Mouse (Mus musculus) induced T-regulatory cell, adult 2 months (primary cell): ENCODE measurements at regions not wholly inside any gene's neighbourhood (a gene's known extent, or its start where the extent isn't known, plus 50 kb on each side); places are given as distances from the start of the nearest gene placed in this dataset.

Experiments
- DNase-seq: peaks from one replicate; pipeline ENCODE4 v3.0.0-alpha.2; 2012; ENCODE audit warnings: low read depth

GRCm38 (mm10) chr10:29635828-29636227 is 100.2 kb upstream of the Rspo3 start:
- no peak for DNase-seq

DNA sequence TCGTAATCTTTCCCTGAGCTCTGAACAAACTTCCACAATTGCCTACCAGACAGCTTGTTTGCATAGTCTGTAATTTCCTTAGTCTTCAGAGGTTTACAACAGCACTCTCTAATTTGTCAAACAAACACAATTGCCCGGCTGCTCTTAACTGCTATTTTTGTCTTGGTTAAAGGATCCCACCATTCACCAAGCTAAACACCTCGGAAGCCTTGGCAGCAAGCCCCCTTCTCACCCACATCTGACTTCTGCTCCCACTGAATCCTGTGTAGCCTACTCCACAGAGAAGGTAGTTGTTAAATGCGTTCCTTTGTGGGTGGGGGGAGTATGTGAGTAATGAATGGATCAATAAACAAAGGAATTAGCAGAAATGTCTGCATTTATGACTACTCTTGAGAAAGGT is 59.8 kb upstream of the Rspo3 start:
- no peak for DNase-seq

DNA sequence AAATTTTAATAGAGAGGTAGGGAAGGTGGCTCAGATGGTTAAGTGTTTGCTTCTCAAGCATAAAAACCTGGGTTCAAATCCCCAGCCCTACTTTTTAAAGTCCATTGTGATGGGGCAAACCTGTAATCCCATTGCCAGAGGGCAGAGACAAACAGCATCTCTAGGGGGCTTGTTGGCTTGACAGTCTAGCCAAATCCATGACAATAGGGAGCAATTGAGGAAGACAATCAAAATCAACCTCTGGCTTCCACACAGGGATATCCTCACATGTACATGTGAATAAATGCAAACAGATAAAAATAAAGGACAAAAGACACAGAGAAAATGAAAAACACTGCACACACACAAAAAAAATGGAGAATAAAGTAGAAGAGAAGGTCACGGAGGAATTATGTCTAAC is 59.3 kb upstream of the Rspo3 start:
- DNase-seq: no peak

DNA sequence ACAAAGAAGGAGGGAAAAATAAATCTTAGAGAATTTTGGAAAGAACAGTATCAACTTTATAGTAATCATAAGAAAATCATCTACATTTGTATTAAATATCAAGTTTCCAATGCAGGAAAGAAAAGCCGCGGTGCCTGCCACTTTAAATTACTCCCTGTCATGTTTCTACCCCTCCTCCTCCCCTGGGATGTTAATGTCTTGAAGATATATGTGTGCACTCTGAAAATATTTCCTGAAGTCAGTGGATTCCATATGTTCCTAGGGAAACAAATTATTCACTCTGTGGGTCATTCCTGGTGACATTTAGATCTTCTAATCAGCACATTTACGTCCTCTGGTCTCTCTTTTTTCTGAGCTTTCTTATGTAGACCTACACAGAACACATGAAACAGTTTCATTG is 57.2 kb upstream of the Rspo3 start:
- DNase-seq: no peak

DNA sequence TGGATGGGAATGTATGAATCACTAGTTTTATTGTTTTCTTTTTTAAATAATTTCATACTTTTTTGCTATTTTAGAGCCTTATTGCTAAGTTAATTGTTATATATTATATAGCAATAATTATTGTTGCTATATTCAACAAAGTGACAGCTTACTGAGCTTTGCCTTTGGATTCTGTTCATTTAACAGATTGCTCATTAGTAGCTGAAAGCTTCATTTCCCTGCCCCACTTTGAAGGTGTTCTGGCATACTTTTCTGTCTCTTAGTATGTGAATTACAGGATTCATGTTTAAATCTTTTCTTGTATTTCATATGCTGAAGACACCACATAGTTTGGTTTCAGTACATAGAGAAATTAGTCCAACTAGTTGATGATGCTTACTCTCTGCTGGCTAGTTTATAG is 54.5 kb upstream of the Rspo3 start:
- no peak for DNase-seq

DNA sequence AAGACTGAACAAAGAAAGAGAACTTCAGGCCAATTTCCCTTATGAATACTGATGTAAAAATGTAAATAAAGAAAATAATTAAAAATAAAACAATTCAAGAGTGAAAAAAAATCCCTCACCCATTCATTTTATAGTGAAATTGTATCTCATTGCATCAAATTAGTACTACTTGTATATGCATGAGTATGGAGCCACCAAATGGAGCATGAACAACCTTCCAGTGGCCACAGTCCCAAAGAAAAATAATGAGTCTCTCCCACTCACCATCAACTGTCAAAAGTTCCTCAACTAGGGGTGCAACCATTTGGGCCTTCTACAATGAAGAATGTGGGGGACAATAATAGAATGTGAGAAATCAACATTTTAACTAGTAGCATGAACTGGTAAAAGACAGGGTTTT is 54.1 kb upstream of the Rspo3 start:
- DNase-seq: no peak
